Mouse (Mus musculus) ES-E14 (cell line): ENCODE data around the gene Carns1.

Experiments used
- CHD2 ChIP-seq: IDR thresholded peaks from 2 replicates; pipeline ENCODE4 v1.6.1; 2014; ENCODE audit warnings: mild to moderate bottlenecking, low read depth, low read length, inconsistent platforms
- HCFC1 ChIP-seq: IDR thresholded peaks from 2 replicates; pipeline ENCODE4 v1.6.1; 2012; ENCODE audit warnings: low read length, inconsistent platforms, borderline replicate concordance; ENCODE audit not compliant: insufficient read depth

- TF ChIP-seq HCFC1 (no peak), CHD2 (no peak)
These were observed 28.8 kb downstream of the Carns1 start for GRCm38 (mm10) chr19:4146366-4147021.
